Mouse (Mus musculus) G1E-ER4 (cell line): ENCODE results near the gene Rfc2. TPM values are rescaled to one million over a fixed set of nuclear protein-coding genes. Genes with fewer than 3 reads are reported as not detected.
A peak's percentile ranks its signal among the peaks of the same experiment; 100 is the strongest.

Source experiments
- GATA1 ChIP-seq: IDR thresholded peaks from one replicate; pipeline ENCODE4 v1.8.0; 2012; ENCODE audit warnings: low read length, inconsistent platforms
- polyA plus RNA-seq: library from polyadenylated mRNA; stranded (reverse); fragments of >175 nt; gene quantifications from 2 replicates; pipeline ENCODE4 v1.2.3, GENCODE M21; 2012

Gene Rfc2
- polyA plus RNA-seq, 1 experiment = 56.3 TPM

DNA sequence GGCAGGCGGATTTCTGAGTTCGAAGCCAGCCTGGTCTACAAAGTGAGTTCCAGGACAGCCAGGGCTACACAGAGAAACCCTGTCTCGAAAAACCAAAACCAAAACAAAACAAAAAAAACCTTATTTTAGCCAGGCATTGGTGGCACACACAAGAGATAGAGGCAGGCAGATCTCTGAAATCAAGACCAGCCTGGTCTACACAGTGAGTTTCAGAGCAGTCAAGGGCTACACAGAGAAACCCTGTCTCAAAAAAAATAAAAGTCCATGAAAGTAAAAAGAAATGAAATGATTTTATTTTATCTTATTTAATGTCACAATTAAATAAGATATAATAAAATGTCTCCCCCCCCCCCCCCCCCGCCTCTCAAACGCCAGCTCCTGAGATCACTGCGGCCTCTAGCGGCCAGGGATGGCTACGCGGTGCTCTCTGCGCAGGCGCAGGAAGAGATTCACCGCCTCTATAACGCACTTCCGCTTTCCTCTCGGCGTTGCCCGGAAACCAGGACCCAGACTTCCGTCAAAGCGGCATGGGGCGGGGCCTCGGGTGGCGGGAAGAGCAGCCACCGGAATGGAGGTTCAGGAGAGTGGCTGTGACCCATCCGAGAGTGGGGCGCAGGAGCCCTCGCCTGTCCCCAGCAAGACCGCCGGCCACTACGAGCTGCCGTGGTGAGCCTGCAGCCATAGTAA, 1.2 kb downstream of the Rfc2 start:
- TF ChIP-seq GATA1 = no peak

DNA sequence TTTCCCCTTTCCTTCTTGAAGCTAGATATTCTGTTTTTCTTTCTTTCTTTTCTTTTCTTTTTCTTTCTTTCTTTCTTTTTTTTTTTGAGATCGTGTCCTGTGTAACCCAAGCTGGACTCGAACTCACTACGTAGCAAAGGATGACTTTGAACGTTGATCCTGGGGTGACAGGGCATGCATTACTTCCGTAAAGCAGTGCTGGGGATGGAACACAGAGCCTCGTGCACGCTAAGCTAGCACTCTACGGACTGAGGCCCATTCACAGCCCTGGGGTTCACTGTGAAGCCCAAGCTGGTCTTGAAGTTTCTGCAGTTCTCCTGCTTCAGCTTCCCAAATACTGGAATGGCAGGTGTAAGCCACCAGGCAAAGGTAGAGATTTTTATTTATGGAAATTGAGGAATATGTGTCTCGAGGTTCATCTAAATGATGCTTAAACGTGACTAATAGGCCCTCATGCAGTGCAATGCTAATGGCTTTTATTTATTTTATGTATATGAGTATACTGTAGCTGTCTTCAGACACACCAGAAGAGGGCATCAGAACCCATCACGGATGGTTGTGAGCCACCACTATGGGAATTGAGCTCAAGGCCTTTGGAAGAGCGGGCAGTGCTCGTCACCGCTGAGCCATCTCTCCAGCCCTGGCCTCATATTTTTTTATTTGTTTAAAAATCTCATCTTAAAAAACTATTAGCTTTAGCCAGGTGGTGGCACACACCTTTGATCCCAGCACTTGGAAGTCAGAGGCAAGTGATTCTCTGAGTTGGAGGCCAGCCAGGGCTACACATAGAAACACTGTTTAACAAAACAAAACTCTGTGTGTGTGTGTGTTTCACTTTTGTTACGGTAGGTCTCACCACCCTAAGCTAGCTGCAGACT, 2.1 kb downstream of the Rfc2 start:
- no peak for TF ChIP-seq GATA1

DNA sequence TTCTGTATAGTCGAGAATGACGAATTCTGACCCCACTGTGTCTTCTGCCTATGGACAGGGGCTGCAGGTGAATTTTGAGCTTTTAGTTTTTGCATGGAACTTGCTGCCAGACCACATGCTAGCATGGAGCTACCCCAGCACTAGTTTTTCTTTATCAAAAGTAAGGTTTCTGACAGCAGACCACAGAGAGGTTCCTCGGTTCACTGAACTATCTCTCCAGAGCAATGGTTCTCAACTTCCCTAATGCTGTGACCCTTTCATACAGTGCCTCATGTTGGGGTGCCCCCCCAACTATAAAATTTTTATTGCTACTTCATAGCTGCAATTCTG, 2.7 kb downstream of the Rfc2 start:
- TF ChIP-seq GATA1 = peak; percentile 14

- TF ChIP-seq GATA1 = peak; percentile 89
Measured at GRCm38 (mm10) chr5:134584798-134585197, 3.6 kb downstream of the Rfc2 start.

DNA sequence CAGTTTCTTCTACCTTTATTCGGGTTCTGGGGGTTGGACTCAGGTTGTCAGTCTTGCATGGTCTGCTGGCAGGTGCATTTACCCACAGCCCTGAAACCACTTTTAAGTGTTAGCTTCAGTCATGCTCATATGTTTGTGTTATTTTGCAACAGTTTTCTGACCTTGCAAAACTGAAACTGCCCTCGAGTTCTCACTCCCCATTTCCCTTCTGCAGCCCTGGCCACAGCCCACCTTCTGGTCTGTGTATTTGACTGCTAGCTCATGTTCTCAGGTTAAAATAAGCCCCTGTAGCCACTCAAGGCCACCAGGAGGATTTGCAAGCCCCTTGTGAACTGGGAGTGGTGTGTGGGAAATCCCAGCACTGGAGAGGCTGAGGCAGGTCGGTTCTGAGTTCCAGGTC, 8.7 kb downstream of the Rfc2 start:
- TF ChIP-seq GATA1 = no peak

DNA sequence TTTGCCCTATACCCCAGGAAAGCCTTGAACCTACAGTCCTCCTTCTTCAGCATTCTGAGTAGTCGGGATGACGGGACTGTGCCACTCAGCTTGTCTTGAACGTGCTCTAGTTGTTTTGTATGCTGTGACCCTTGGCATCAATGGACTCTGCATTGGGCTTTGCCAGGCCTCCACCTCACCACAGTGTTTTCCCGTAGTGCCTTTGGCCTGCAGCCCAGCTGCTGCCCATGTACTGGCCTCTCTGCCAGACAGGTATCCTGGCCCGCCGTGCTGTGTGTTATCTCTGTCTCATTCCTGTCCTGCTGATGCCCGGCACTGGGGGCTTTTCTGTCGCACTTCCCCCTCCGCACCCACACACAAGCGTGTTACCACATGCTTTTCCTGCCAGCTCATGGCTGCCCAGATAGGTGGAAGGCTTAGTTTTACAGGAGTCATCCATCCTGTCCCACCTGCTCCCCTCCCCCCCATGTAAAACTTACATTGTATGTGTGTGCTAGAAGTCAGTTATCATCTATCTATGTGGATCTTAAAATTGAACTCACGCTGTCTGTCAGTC, 10.9 kb downstream of the Rfc2 start:
- TF ChIP-seq GATA1 = no peak

DNA sequence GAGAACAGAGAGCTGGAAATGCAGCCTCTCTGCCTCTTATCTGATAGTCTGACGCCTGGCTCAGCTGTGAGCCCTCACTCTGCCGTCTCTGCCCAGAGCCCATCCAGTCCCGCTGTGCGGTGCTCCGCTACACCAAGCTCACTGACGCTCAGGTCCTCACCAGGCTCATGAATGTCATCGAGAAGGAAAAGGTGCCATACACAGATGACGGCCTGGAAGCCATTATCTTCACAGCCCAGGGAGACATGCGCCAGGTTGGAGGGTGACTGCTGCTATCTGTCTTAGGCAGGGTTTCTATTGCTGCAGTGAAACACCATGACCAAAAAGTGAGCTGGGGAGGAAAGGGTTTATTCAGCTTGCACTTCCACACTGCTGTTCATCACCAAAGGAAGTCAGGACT, 11.9 kb downstream of the Rfc2 start:
- no peak for TF ChIP-seq GATA1

GRCm38 (mm10) chr5:134597711-134598110, 16.5 kb downstream of the Rfc2 start:
- no peak for TF ChIP-seq GATA1

DNA sequence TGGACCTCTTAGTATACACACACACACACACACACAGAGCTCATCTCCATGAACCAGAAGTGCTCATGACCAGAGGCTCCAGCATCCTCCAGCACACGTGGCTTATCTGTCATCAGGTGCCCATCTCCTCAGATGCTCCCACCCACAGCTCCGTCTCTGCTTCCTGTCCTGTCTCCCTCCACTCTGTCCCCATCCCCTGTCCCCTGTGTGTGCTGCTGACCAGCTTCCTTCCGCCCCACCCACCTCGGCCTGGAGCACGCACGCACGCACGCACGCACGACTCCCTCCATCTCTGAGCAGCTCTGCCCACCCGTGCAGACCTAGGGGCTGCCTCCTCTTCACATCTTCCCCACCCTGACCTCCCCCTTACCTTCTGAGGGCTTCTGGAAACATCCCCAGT, 23.2 kb downstream of the Rfc2 start:
- no peak for TF ChIP-seq GATA1

GRCm38 (mm10) chr5:134606314-134606713, 25.1 kb downstream of the Rfc2 start:
- no peak for TF ChIP-seq GATA1

- no peak for TF ChIP-seq GATA1
Measured at GRCm38 (mm10) chr5:134607121-134607520, 26.0 kb downstream of the Rfc2 start.

DNA sequence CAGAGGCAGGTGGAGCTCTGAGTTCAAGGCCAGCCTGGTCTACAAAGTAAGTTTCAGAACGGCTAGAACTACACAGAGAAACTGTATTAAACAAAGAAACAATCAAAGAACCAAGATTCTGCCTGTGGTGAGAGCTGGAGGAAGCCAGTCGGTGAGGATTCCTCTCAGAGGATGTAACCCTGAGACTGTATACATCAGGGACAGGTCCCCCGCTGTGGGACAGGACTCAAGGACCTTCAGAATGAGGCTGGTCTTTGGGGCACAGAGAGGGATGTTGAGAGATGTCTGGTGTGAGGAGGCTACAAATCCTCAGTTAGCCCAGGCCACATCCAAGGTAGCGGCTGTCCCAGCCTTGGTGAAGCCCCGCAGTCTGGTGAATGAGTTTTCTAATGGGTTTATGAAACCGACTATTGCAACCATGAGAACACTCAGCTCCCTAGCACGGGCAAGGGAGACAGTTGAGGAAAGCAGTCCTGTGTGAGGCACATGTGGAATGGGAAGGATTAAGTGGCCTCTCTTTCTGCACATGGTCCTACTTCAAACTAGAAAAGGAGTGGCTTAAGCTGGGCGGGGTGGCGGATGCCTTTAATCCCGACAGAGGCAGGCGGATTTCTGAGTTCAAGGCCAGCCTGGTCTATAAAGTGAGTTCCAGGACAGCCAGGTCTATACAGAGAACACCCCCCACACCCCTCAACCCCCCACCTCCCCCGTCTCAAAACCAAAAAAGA, 28.9 kb downstream of the Rfc2 start:
- no peak for TF ChIP-seq GATA1

DNA sequence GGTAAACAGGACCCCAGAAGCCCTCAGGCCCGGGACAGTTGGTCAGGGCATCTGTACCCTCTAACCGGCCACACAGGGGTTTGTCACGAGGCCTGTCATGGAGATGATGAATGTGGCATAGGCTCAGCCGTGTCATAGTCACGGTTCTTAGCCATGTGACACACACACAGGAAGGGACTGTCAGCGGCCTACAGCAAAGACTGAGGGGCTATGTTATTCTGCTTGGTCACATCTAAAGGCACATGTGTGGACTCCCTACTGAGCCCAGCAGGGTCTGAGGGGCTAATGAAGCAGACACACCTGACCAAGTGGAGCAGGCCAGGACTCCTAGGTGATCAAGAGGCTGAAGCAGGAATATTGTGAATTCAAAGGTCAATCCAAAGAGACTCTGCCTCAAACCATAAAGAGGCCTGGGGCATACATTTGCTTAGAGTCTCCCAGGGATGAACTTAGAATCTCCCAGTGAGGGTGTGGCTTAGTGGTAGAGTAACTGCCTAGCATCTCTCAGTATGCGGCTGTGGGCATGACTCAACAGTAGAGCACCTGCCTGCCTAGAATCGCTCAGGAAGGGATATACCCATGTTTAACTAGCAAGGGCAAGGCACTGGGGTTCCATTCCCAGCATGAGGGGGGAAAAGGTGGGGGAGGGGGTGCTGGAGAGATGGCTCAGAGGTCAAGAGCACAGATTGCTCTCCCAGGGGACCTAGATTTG, 30.8 kb downstream of the Rfc2 start:
- no peak for TF ChIP-seq GATA1

DNA sequence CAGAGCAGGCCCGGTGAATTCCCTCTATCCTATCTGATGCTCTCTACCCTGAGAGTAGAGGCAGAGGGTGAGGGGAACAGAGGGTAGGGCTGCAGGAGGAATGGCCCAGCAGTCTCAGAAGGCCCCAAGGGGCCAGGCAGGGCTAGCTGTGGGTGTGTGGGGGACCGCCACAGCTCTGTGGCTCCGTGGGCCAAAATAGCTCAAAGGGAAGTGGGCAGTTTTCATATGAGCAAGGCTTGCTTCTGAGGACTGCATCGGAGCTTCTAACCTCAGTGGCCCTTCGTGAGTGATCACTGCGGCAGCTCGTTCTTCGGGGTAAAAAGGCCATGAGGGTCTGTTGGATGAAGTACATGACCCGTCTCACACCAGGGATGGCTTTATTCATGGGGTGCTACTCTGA, 32.6 kb downstream of the Rfc2 start:
- TF ChIP-seq GATA1 = no peak

- no peak for TF ChIP-seq GATA1
Measured at GRCm38 (mm10) chr5:134614296-134614695, 33.1 kb downstream of the Rfc2 start.

DNA sequence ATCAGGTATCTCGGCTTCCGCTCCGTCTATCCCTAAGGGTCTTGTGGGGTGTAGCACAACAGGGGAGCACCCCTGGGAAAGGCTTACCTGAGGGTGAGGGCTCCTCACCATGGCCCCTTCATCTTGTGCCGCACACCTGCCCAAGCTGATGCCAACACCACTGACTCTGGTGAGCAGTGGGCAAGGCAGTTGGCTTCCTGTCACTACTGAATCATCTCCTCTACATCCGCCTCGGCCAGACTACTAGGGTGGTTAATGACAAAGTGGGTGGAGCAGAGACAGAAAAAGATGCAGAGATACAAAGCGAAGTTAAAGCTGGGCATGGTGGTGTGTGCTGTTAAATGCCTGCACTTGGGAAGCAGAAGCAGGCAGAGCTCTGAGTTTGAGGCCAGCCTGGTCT, 33.6 kb downstream of the Rfc2 start, which contains the start of gene Lat2:
Gene Lat2 (minus strand): TSS at position 224 of the 400 bp plus-strand sequence.
- TF ChIP-seq GATA1 = no peak
